Mouse (Mus musculus): ENCODE results near the gene Lyzl4.

Gene Lyzl4

GRCm38 (mm10) chr9:121642001-121642400 lies at the start of gene Lyzl4:
Gene Lyzl4 (minus strand): TSS chr9:121642096.
- DNase-seq: peak; percentile 88

- no peak for DNase-seq
Observed at GRCm38 (mm10) chr9:121690734-121691133, 48.8 kb upstream of the Lyzl4 start.

GRCm38 (mm10) chr9:121690200-121690651 lies 48.3 kb upstream of the Lyzl4 start:
- no peak for DNase-seq

- DNase-seq: no peak
Observed at GRCm38 (mm10) chr9:121684702-121685101, 42.8 kb upstream of the Lyzl4 start.

GRCm38 (mm10) chr9:121682037-121682680 lies 40.3 kb upstream of the Lyzl4 start:
- DNase-seq: no peak

- DNase-seq: no peak
Observed at GRCm38 (mm10) chr9:121681191-121681590, 39.3 kb upstream of the Lyzl4 start.

GRCm38 (mm10) chr9:121679549-121679948 lies 37.7 kb upstream of the Lyzl4 start:
- DNase-seq: peak; percentile 40

- DNase-seq: no peak
Observed at GRCm38 (mm10) chr9:121677476-121677875, 35.6 kb upstream of the Lyzl4 start.

GRCm38 (mm10) chr9:121677069-121677468 lies 35.2 kb upstream of the Lyzl4 start:
- no peak for DNase-seq

- no peak for DNase-seq
Observed at GRCm38 (mm10) chr9:121675556-121675955, 33.7 kb upstream of the Lyzl4 start.

- DNase-seq: no peak
Observed at GRCm38 (mm10) chr9:121675011-121675410, 33.1 kb upstream of the Lyzl4 start.

GRCm38 (mm10) chr9:121673716-121674115 lies 31.8 kb upstream of the Lyzl4 start:
- DNase-seq: no peak

- DNase-seq: no peak
Observed at GRCm38 (mm10) chr9:121672311-121672710, 30.4 kb upstream of the Lyzl4 start.

- peak; percentile 62 for DNase-seq
Observed at GRCm38 (mm10) chr9:121671300-121671699, 29.4 kb upstream of the Lyzl4 start.

GRCm38 (mm10) chr9:121669348-121669791 lies 27.5 kb upstream of the Lyzl4 start:
- DNase-seq: no peak

GRCm38 (mm10) chr9:121667822-121668221 lies 25.9 kb upstream of the Lyzl4 start:
- no peak for DNase-seq

GRCm38 (mm10) chr9:121666957-121667630 lies 25.2 kb upstream of the Lyzl4 start:
- no peak for DNase-seq

GRCm38 (mm10) chr9:121664104-121664503 lies 22.2 kb upstream of the Lyzl4 start:
- DNase-seq: no peak

- DNase-seq: no peak
Observed at GRCm38 (mm10) chr9:121663467-121663866, 21.6 kb upstream of the Lyzl4 start.

- no peak for DNase-seq
Observed at GRCm38 (mm10) chr9:121659791-121660190, 17.9 kb upstream of the Lyzl4 start.

- no peak for DNase-seq
Observed at GRCm38 (mm10) chr9:121658248-121658647, 16.4 kb upstream of the Lyzl4 start.

GRCm38 (mm10) chr9:121657143-121657542 lies 15.2 kb upstream of the Lyzl4 start:
- no peak for DNase-seq

GRCm38 (mm10) chr9:121656322-121656721 lies 14.4 kb upstream of the Lyzl4 start:
- no peak for DNase-seq

GRCm38 (mm10) chr9:121653668-121654067 lies 11.8 kb upstream of the Lyzl4 start:
- no peak for DNase-seq

All from cerebellum, adult 9-11 months (tissue).